Mouse (Mus musculus) C2C12 (cell line): ENCODE measurements at regions not wholly inside any gene's neighbourhood (a gene's known extent, or its start where the extent isn't known, plus 50 kb on each side); places are given as distances from the start of the nearest gene placed in this dataset.
"Not testable (repeated sequence)": the region's sequence is repeated elsewhere in the genome, so short reads cannot be mapped to it uniquely, and the experiment has no call there.

Experiments used
- H3K27me3 ChIP-seq: one replicate; pipeline ENCODE4 v1.6.1; 2011; ENCODE audit not compliant: control insufficient read depth, insufficient read depth, insufficient read length
- H3K36me3 ChIP-seq: one replicate; pipeline ENCODE4 v1.6.1; 2011; ENCODE audit not compliant: control insufficient read depth, insufficient read depth
- H3K4me3 ChIP-seq: one replicate; pipeline ENCODE4 v1.5.1; 2011; ENCODE audit warnings: mild to moderate bottlenecking, control low read depth; ENCODE audit not compliant: poor library complexity, insufficient read depth, severe bottlenecking
- H3K79me2 ChIP-seq: one replicate; pipeline ENCODE4 v1.6.1; 2011; ENCODE audit not compliant: control insufficient read depth, insufficient read depth
- H3K79me3 ChIP-seq: one replicate; pipeline ENCODE4 v1.6.1; 2011; ENCODE audit warnings: low read depth, control low read depth
- H3ac ChIP-seq: one replicate; pipeline ENCODE3; 2011; ENCODE audit warnings: low read depth; ENCODE audit not compliant: control insufficient read depth, insufficient read length
- CEBPB ChIP-seq: IDR thresholded peaks from one replicate; pipeline ENCODE4 v1.6.1; 2011; ENCODE audit warnings: low read depth, mild to moderate bottlenecking, control low read depth, moderate library complexity
- CTCF ChIP-seq: IDR thresholded peaks from one replicate; pipeline ENCODE4 v1.5.1; 2011; ENCODE audit not compliant: control insufficient read depth, insufficient read depth, insufficient read length
- FOSL1 ChIP-seq: IDR thresholded peaks from one replicate; pipeline ENCODE4 v1.8.0; 2011; ENCODE audit warnings: mild to moderate bottlenecking, low read length; ENCODE audit not compliant: poor library complexity, insufficient read depth, severe bottlenecking
- MAX ChIP-seq: IDR thresholded peaks from one replicate; pipeline ENCODE4 v1.6.1; 2011; ENCODE audit warnings: mild to moderate bottlenecking, control low read depth
- MYOD1 ChIP-seq: IDR thresholded peaks from one replicate; pipeline ENCODE4 v1.6.1; 2011; ENCODE audit warnings: low read depth; ENCODE audit not compliant: control insufficient read depth, insufficient read length
- MYOG ChIP-seq: IDR thresholded peaks from one replicate; pipeline ENCODE4 v1.6.1; 2011; ENCODE audit not compliant: control insufficient read depth, insufficient read length; ENCODE audit errors: extremely low read depth
- USF1 ChIP-seq: IDR thresholded peaks from one replicate; pipeline ENCODE4 v1.6.1; 2011; ENCODE audit warnings: low read depth, mild to moderate bottlenecking, control low read depth, moderate library complexity

GRCm38 (mm10) chr9:5498306-5498705 lies 153.1 kb downstream of the Casp12 start:
- Histone ChIP-seq H3ac (no peak overlapping the region), H3K4me3 (no peak overlapping the region), H3K27me3 (no peaks in the 10 kb centered on the region), H3K79me3 (no peaks in the 10 kb centered on the region), H3K36me3 (no peaks in the 10 kb centered on the region), H3K79me2 (no peaks in the 10 kb centered on the region)
- TF ChIP-seq MYOG (no peak), MAX (no peak), FOSL1 (no peak), CEBPB (no peak), USF1 (no peak), MYOD1 (no peak), CTCF (no peak)

- H3K4me3 ChIP-seq = no peak overlapping the region
- no peaks in the 10 kb centered on the region for H3K79me2 ChIP-seq
- H3ac ChIP-seq = no peak overlapping the region
- TF ChIP-seq MYOG (no peak), MAX (no peak), USF1 (no peak), CTCF (no peak), FOSL1 (no peak), MYOD1 (no peak), CEBPB (no peak)
- H3K27me3 ChIP-seq = no peaks in the 10 kb centered on the region
- H3K36me3 ChIP-seq = no peaks in the 10 kb centered on the region
- no peaks in the 10 kb centered on the region for H3K79me3 ChIP-seq
These were observed 180.6 kb downstream of the Casp12 start for GRCm38 (mm10) chr9:5525762-5526360.

GRCm38 (mm10) chr9:5542604-5543003 lies 197.4 kb downstream of the Casp12 start:
- Histone ChIP-seq H3ac (no peak overlapping the region), H3K79me3 (no peaks in the 10 kb centered on the region), H3K27me3 (no peaks in the 10 kb centered on the region), H3K36me3 (no peaks in the 10 kb centered on the region), H3K4me3 (no peak overlapping the region), H3K79me2 (no peaks in the 10 kb centered on the region)
- no peak for TF ChIP-seq MYOG
- no peak for TF ChIP-seq FOSL1
- no peak for TF ChIP-seq USF1
- no peak for TF ChIP-seq CEBPB
- TF ChIP-seq MYOD1 = no peak
- no peak for TF ChIP-seq CTCF
- no peak for TF ChIP-seq MAX

GRCm38 (mm10) chr9:5575072-5575471 lies 229.8 kb downstream of the Casp12 start:
- no peak overlapping the region for H3ac ChIP-seq
- no peaks in the 10 kb centered on the region for H3K36me3 ChIP-seq
- no peaks in the 10 kb centered on the region for H3K79me2 ChIP-seq
- no peak overlapping the region for H3K4me3 ChIP-seq
- H3K27me3 ChIP-seq = no peaks in the 10 kb centered on the region
- TF ChIP-seq MYOD1 (no peak), MAX (no peak)
- no peaks in the 10 kb centered on the region for H3K79me3 ChIP-seq

GRCm38 (mm10) chr9:5578168-5578567 lies 232.9 kb downstream of the Casp12 start:
- H3K27me3 ChIP-seq, H3K79me3 ChIP-seq, H3ac ChIP-seq, H3K4me3 ChIP-seq, H3K36me3 ChIP-seq, H3K79me2 ChIP-seq: not testable (repeated sequence)

GRCm38 (mm10) chr9:5595891-5596635 lies 250.8 kb downstream of the Casp12 start:
- no peak overlapping the region for H3K4me3 ChIP-seq
- H3K79me2 ChIP-seq = no peaks in the 10 kb centered on the region
- TF ChIP-seq MAX = no peak

More at GRCm38 (mm10) chr9:5595891-5596635, 250.8 kb downstream of the Casp12 start:
- Histone ChIP-seq H3ac (no peak overlapping the region), H3K27me3 (no peaks in the 10 kb centered on the region), H3K36me3 (no peaks in the 10 kb centered on the region), H3K79me3 (no peaks in the 10 kb centered on the region)
